Mouse (Mus musculus) urinary bladder, postnatal 4 days (tissue): ENCODE measurements at regions not wholly inside any gene's neighbourhood (a gene's known extent, or its start where the extent isn't known, plus 50 kb on each side); places are given as distances from the start of the nearest gene placed in this dataset.
A peak's percentile ranks its signal among the peaks of the same experiment; 100 is the strongest.

Experiments
- DNase-seq, 2 experiments: peaks; one replicate each; pipeline ENCODE4 v3.0.0; 2021 to 2022; ENCODE audit warnings: low spot score in 2 of 2

DNA sequence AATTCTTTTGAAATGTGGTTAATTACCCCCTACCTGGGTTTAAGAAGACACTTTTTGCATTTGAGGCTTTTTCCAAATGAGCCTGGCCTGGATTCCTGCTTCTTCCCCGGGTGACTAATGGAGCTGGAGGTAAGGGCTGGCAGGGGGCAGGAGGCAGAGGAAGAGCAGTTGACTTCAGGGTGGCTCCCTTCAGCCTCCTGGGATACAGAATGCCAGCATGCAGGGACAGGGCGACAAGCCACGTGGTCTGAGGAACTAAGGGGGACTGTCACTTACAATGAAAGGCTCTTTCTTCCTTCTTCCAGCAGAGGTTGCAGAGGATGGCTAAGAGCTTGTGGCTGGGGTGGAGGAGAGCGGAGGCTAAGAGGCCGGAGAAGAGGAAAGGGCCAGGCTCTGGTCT is 234.8 kb upstream of the Rpl38 start:
- no peak for DNase-seq

DNA sequence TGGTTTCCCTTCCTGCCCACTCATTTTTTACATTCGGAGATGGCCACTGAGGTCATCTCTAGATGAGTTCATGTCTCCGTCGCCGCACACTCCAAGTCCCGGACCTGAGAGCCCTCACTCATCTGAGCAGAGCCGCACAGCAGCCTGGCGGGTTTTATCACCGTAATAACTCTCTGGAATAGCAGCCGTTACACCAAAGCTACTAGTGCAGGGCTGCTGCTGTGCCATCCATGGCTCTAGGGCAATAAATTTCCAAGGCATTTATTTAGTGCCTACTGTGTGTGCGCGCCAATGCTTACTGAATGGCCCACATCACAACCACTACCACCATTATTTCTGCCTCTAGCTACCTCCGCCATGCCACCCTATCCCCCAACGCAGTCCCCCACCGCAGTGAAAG is 242.9 kb upstream of the Rpl38 start:
- no peak for DNase-seq

GRCm38 (mm10) chr11:114423322-114423721 is 245.0 kb upstream of the Rpl38 start:
- no peak for DNase-seq

GRCm38 (mm10) chr11:114419002-114419401 is 249.3 kb upstream of the Rpl38 start:
- DNase-seq = no peak

GRCm38 (mm10) chr11:114416168-114416567 is 252.2 kb upstream of the Rpl38 start:
- no peak for DNase-seq

DNA sequence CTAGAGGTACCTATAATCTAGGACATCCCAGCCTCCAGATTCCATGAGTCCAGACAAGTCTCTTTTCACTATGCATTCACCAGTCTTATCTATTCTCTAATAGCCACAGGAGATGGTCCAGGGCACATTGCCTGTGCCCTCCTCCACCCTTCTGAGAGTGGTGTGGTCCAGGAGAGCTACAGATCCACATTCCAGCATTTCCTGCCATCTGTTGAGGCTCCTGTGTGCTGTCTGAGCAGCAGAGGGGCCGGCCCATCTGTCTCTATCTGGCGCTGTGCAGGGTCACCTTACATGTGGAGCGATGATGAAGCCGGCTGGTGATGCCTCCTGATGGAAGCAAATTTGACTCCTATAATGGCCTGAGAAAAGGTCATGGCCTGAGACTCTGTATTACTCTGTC is 263.9 kb upstream of the Rpl38 start:
- DNase-seq = no peak

DNA sequence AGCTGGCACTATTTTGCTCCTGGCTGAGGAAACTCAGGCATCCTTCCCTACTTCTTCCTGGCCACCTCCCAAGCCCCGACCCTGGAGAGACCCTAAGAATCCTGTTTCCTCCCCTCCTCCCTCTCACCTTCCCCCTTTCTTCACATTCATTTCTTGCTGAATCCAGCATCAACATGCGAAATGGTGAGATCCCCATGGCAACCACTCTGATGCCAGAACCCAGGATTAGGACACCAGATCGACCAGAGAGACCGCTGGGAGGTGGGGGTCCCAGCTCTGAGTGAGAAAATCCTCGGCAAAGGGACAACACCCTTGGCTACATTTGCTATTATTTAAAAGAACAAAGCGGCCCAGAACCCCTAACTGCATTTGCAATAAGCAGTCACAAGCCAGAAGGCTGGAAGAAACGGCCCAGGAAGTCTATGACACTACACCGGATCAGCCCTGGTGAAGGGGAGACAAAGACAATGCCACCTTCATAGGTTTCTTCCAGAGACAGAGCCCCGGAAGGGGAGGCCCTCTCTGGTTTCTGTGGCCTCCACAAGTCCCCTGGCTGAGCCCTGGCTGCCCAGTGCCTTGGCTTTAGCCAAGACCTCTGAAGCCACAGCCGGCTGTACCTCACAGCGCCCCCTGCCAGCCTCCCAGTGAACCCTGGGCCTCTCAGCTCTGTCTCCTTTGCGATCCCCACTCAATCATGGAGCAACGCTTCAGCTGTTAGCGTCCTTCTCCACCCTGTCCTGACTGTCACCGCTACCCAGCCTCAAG is 265.6 kb upstream of the Rpl38 start:
- DNase-seq = no peak

GRCm38 (mm10) chr11:114400701-114401100 is 267.6 kb upstream of the Rpl38 start:
- DNase-seq = no peak

- DNase-seq = no peak
These were observed 276.2 kb upstream of the Rpl38 start for GRCm38 (mm10) chr11:114392161-114392560.

- no peak for DNase-seq
These were observed 276.8 kb upstream of the Rpl38 start for GRCm38 (mm10) chr11:114391553-114391952.

- DNase-seq = no peak
These were observed 281.2 kb upstream of the Rpl38 start for GRCm38 (mm10) chr11:114387091-114387490.

GRCm38 (mm10) chr11:114379411-114379824 is 288.9 kb upstream of the Rpl38 start:
- DNase-seq = no peak

GRCm38 (mm10) chr11:114375921-114376320 is 292.4 kb upstream of the Rpl38 start:
- DNase-seq = peak in 1 of 2 experiments; percentile 24

DNA sequence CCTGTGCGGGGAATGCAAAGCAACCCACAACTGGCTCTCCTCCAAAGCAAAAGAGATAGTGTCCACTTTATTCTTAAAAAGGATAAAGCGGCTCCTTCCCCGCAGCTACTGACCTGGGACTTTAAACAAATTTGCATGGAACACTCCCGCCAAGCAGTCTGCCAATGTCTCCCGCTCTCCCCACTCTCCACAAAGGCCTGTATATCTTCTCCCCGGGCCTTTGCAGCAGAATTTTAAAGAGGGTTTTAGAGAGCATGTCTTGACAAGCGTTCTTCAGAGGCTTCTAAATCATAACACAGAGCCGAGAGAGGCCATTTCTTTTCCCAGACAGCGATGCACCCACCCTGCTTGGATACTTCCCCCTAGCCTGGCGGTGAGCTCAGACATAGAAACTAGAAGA is 297.6 kb upstream of the Rpl38 start:
- DNase-seq = no peak

DNA sequence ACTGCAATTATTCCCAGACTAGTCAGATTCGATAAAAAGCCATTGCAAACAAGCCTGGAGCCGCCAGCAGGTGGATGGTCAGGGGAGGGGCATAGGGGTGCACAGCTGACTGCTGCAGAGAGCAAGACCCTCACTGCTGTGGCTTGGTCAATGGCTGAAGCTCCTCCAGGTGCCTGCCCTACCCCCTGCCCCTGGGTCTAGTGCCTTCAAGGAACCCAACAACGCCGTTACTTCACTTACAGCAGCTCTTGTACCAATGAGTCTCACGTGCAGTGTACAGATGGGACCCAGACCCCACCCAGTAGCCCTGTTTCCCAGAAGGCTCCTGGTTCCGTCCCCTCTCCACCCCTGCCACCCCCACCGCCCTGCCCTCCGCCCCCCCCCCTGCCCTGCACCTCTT is 300.5 kb upstream of the Rpl38 start:
- DNase-seq = no peak

GRCm38 (mm10) chr11:114360946-114361345 is 294.1 kb upstream of the Sdk2 start:
- DNase-seq = no peak

DNA sequence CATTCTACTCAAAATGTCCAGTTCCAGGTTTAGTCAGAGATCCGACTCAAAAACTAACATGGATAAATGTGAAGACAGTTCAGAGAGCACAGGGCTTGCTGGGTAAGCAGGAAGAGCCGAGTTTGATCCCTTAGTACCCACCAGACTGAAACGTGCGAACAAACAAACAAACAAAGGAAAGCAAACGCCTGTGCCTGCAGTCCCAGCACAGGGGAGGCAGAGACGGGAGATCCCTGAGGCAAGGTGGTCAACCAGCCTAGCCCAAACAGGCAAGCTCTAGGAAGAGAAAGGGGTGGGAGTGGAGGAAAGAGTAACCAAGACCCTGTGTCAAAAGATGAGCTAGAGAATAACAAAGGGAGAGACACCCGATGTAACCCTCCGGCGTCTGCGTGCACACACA is 293.5 kb upstream of the Sdk2 start:
- DNase-seq = no peak

DNA sequence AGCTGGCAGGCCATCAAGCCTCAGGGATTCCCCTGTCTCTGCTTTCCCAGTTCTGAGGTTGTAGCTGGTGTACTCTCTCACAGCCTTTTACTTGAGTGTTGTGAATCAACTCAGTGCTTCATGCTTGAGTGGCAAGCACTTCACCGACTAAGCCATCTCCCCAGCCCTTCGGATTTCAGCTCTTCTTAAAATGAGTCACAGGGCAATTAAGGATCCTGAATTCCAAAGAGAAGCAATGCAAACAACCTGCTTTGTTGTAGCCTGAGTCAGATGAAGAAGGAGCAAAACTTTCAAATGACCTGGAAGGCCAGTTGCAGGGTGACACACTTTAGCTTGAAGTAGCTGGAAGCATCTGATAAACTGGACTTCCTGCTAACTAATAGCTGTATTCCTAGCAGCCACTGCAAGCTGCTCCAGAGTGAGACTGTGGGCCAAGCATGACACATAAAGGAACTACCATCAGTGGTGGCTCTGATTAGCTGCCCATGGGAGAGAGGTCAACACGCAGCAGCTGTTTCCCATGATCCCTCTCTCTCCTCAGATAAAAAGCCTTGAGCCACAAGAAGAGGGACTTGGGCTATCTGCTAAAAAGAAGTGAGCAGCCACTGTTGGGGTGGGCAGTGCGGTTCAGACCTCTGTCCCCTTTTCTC is 285.4 kb upstream of the Sdk2 start:
- no peak for DNase-seq

DNA sequence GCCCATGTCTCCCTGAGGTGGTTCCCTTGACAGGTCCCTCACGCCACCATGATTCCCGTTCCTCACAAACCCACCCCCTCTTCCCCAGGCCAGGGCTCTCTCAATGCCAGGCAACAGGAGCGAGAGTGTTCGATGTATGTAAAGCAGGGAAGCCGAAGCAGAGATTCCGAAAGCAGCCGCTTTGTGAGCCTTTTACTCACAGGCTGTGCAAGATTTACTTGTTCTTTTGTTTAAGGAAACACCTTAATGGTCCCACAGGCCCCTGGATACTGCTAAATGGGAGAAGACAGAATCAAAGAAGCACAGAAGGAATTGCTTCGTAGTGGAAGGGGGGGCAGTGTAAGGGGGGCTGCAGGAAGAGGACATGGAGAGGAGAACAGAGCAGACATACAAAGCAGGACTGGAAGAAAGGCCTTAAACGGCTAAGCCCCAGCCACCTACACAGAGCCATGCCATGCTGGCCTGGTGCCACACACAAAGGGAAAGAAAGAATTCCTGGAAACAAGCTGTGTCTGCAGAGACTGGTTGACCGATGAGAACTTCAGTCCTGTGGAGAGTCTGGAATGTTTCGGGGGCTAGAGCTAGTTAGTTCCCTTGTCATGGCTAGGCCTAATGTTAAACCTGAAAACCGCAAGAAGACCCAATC is 270.1 kb upstream of the Sdk2 start:
- DNase-seq = no peak

DNA sequence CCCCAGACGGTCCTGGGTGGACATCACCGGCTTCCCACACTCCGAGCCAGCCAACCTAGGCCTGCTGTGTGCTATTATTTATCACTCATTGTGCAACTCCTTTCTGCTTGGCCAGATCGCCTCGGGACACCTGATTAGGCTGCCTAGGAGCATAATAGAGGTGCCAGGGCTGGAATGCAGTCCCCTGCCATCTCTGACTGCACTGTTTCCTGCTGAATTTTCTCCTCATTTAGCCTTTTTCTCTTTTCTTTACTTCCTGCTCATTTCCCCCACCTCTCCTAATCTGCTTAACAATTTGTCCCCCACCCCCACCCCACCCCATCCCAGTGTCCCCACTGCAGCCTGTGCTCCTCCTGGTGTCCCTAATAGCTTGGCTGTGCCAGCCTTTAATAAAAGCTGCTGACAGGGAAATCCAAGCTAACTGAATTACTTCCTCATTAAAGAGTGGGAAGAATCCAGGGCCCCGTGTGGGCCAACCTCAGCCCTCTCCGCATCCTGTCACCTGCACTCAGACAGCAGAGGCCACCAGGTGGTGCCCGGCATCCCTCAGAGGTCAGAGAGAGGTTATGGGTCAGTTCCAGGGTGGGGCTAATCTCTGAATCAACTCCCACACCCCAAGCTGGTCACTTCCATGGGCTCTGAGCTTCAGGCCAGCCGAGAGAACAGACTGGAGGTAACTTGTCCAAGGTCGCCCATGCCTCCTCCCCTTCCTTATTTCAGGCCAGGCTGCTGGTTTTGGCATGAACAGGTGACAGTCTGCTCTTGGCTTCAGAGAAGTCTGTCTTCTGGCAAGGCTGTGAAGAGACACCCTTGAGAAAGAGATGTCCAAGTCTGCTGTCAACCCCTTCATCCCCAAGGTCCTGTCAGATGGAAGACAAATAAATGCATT is 269.3 kb upstream of the Sdk2 start:
- no peak for DNase-seq

GRCm38 (mm10) chr11:114331579-114332150 is 264.8 kb upstream of the Sdk2 start:
- no peak for DNase-seq

DNA sequence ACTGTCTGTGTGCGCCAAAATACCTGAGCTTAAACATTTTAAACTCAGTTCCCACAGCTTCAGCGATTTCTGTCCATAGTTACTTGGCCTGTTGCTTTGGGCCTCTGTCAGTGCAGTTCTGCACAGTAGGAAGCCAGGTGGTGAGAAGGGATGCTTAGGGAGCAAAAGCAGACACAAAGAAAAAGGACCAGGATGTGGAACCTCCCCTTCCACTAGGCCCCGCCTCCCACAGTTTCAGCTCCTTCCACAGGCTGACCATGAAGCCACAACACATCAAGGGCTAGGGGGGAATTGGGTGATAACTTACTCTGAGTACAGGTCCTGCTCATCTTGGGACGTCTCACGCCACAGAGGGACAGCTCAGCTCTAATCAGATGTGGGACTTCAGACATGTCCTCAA is 263.5 kb upstream of the Sdk2 start:
- DNase-seq = no peak
